Mouse (Mus musculus): Measurements from ENCODE around the gene Ykt6. TPM values are rescaled to one million over a fixed set of nuclear protein-coding genes. Genes with fewer than 3 reads are reported as not detected.
A peak's percentile ranks its signal among the peaks of the same experiment; 100 is the strongest.

Gene Ykt6
- 56.1 and 61.8 TPM in 2 replicates for polyA plus RNA-seq (2015; fragmentation: Nextera tagmentation; extraction: Ambion mirVana)

DNA sequence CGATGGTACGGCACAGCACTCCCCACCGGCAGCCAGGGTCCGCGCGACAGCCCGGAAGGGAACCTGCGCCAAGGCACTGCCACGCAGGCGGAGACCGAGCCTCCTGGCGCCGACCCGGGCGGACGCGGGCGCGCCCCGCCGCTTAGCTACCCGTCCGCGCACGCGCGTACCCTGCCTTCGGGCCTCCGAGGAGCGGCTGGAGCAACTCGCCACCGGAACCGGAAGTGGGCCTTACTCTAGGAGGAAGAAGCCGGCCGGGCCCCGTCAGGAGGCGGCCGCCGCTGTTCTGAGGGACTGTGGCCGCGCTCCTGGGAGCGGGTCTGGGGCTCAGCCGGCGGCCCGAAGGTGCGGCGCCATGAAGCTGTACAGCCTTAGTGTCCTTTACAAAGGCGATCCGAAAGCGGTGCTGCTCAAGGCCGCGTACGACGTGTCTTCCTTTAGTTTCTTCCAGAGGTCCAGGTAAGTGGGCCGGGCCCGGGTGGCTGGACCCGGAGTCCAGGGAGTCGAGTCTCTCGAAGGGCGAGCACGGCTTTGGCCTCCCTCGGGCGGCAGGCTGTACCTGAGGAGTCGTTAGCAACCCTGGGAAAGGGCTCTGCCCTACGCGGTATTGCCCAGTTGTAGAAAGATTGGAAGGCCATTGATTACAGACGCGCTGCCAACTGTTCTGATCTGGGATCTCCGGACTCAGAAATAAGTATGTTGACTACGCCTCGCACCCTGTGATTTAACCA lies at the start of gene Ykt6:
Gene Ykt6, plus strand, starts transcription at position 148 of the 731 bp plus-strand sequence.
- WGBS = under 1% methylated on average over 71 of the region's 71 CpGs
- peak; percentile 95 for ATAC-seq (ENCODE audit: low FRiP score, low TSS enrichment)
- H3K27me3 ChIP-seq (ENCODE audit: insufficient read depth, low read length) = no peaks in the 10 kb centered on the region
- peak within 1 kb of the TSS; percentile 95 for H3K27ac ChIP-seq (ENCODE audit: low read length)
- peaks cover 18% of the 10 kb centered on the region for H3K4me1 ChIP-seq (ENCODE audit: insufficient read depth, low read length)
- peak within 1 kb of the TSS; percentile 87 for H3K4me2 ChIP-seq (replicated peaks; ENCODE audit: low read depth, low read length)
- no peaks in the 10 kb centered on the region for H3K9me3 ChIP-seq (ENCODE audit: low read length)
- H3K4me3 ChIP-seq (ENCODE audit: low read length) = peak within 1 kb of the TSS; percentile 95
- H3K36me3 ChIP-seq (ENCODE audit: insufficient read depth, low read length) = peaks cover 8% of the 10 kb centered on the region
- peak within 1 kb of the TSS; percentile 96 for H3K9ac ChIP-seq (replicated peaks; ENCODE audit: low read length)

DNA sequence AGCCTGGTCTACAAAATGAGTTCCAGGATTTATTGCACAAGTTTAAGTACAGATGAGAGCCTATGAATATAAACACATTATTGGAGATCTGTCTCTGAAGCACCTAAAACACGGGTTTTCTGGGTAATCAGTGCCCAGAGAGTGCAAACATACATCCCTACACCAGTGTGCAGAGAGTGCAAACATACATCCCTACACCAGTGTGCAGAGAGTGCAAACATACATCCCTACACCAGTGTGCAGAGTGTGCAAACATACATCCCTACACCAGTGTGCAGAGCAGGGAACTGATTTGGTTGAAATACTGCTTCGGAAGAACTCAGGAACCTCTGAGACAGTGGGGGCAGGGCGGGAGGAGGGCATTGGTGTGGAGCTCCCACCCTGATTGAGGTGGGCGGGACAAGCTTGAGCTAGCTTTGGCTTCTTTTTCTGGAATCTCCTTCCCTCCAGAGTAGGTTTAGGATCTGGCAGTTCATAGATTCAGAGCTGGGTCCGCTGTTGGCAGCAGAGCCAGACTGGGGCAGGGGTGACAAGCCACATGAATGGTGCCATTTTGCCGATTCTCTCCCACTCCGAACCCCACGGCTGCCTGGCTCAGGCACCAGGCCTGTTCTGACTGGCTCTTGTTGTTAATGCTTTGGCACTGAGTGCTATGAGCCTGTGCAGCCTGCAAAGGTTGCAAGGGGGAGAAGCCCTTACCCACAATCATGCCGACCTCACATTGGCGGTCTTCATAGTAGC lies 49.5 kb upstream of the Ykt6 start:
- no peak overlapping the region for H3K9ac ChIP-seq (replicated peaks; ENCODE audit: low read length)
- H3K9me3 ChIP-seq (ENCODE audit: low read length) = no peaks in the 10 kb centered on the region
- H3K4me2 ChIP-seq (replicated peaks; ENCODE audit: low read depth, low read length) = no peak overlapping the region
- peaks cover 13% of the 10 kb centered on the region for H3K4me1 ChIP-seq (ENCODE audit: insufficient read depth, low read length)
- no peaks in the 10 kb centered on the region for H3K36me3 ChIP-seq (ENCODE audit: insufficient read depth, low read length)
- no peak for ATAC-seq (ENCODE audit: low FRiP score, low TSS enrichment)
- H3K27me3 ChIP-seq (ENCODE audit: insufficient read depth, low read length) = peaks cover 8% of the 10 kb centered on the region; the same call in 1 of the 2 replicates
- no peak overlapping the region for H3K27ac ChIP-seq (ENCODE audit: low read length)
- 83% methylated on average over 10 of the region's 10 CpGs for WGBS
- no peak overlapping the region for H3K4me3 ChIP-seq (ENCODE audit: low read length)

DNA sequence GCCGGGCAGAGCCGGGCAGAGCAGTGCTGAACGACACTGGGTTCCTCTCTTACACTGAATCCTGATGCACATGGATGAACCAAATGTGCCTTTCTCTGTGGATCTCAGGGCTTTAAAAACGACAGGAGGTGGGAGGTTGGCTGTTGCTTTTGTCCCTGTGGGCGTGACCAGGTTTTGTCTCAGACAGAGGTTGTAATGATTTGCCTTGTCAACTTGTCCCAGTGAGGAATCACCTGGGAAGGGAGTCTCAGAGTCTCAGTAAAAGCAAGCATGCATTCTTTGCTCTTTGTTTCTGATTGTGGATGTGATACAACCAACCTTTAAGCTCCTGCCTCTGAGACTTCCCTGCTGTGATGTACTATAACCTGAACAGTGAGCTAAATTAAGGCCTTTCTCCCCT lies 48.4 kb upstream of the Ykt6 start:
- Histone ChIP-seq H3K4me2 (replicated peaks; ENCODE audit: low read depth, low read length) (no peak overlapping the region), H3K4me3 (ENCODE audit: low read length) (no peak overlapping the region), H3K36me3 (ENCODE audit: insufficient read depth, low read length) (no peaks in the 10 kb centered on the region), H3K4me1 (ENCODE audit: insufficient read depth, low read length) (peaks cover 5% of the 10 kb centered on the region), H3K9me3 (ENCODE audit: low read length) (no peaks in the 10 kb centered on the region), H3K27ac (ENCODE audit: low read length) (no peak overlapping the region), H3K9ac (replicated peaks; ENCODE audit: low read length) (no peak overlapping the region), H3K27me3 (ENCODE audit: insufficient read depth, low read length) (0 out of 2 replicates have a peak, but pooled peaks cover 5% of the 10 kb centered on the region)
- WGBS = 49% methylated on average over 5 of the region's 5 CpGs
- no peak for ATAC-seq (ENCODE audit: low FRiP score, low TSS enrichment)

DNA sequence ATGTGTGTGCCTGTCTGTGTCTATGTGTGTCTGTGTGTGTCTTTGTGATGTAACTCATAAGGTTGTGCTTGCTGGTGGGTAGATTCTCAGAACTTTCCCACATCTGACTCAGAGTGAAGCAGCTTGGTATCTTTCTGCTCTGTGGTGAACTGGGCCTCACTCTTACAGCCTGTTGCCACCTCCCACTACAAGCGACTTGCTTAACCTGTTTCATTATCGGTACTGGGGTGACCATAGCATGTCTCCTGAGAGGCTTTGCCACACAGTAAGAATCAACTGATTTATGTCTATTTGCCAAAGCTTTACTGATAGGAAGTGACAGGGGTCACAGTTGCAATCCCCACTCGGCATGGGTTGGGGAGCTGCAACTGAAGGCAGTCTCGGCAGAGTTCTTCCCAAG lies 46.9 kb upstream of the Ykt6 start:
- Histone ChIP-seq H3K9ac (replicated peaks; ENCODE audit: low read length) (no peak overlapping the region), H3K27me3 (ENCODE audit: insufficient read depth, low read length) (no peaks in the 10 kb centered on the region), H3K27ac (ENCODE audit: low read length) (no peak overlapping the region), H3K36me3 (ENCODE audit: insufficient read depth, low read length) (no peaks in the 10 kb centered on the region), H3K4me3 (ENCODE audit: low read length) (no peak overlapping the region), H3K4me2 (replicated peaks; ENCODE audit: low read depth, low read length) (no peak overlapping the region), H3K4me1 (ENCODE audit: insufficient read depth, low read length) (no peaks in the 10 kb centered on the region), H3K9me3 (ENCODE audit: low read length) (no peaks in the 10 kb centered on the region)
- WGBS = 65% methylated on average over 4 of the region's 4 CpGs
- ATAC-seq (ENCODE audit: low FRiP score, low TSS enrichment) = no peak

DNA sequence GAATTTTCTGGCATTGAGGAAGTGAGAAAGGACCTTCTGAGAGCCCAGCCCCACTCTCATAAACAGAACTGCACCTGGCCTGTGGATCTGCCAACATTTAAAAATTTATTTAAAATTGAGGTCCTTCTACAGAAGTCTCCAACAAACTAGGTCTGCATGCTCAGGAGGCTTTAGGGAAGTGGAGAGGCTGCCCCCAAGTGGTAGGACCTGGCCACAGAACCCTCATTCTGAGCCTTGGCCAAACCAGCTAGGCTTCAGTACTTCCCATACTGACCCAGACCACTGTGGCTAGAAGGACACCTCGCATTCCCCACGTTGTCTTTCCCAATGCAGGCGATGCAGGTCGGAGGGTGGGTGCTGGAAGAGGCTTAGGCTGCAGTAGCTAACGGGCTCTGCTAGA lies 42.9 kb upstream of the Ykt6 start:
- peak; percentile 74; the same call in 1 of the 2 replicates for ATAC-seq (ENCODE audit: low FRiP score, low TSS enrichment)
- no peaks in the 10 kb centered on the region for H3K9me3 ChIP-seq (ENCODE audit: low read length)
- no peak overlapping the region for H3K4me3 ChIP-seq (ENCODE audit: low read length)
- no peaks in the 10 kb centered on the region for H3K27me3 ChIP-seq (ENCODE audit: insufficient read depth, low read length)
- no peaks in the 10 kb centered on the region for H3K4me1 ChIP-seq (ENCODE audit: insufficient read depth, low read length)
- H3K27ac ChIP-seq (ENCODE audit: low read length) = no peak overlapping the region
- H3K9ac ChIP-seq (replicated peaks; ENCODE audit: low read length) = no peak overlapping the region
- no peak overlapping the region for H3K4me2 ChIP-seq (replicated peaks; ENCODE audit: low read depth, low read length)
- 28% methylated on average over 5 of the region's 5 CpGs for WGBS
- no peaks in the 10 kb centered on the region for H3K36me3 ChIP-seq (ENCODE audit: insufficient read depth, low read length)

DNA sequence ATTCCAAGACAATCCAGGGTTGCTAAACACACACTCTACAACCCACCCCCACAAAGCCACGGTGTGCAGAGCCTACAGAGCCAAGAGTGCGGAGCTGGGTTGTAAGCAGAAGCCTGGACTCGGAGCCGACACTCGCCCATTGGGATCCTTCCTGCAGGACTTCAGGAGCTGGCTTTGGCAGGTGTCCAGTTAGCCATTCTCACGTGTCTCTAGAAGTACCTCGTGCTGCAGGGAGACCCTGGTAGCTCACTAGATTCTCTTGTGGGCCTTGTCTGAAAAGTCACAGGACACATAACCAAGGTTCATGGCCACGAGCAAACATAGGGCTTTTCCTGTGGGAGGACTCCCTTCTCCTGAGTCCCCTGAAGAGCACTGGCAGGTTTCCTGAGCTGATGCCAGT lies 42.2 kb upstream of the Ykt6 start:
- 57% methylated on average over 8 of the region's 8 CpGs for WGBS
- no peak overlapping the region for H3K9ac ChIP-seq (replicated peaks; ENCODE audit: low read length)
- H3K9me3 ChIP-seq (ENCODE audit: low read length) = no peaks in the 10 kb centered on the region
- H3K27ac ChIP-seq (ENCODE audit: low read length) = no peak overlapping the region
- H3K4me2 ChIP-seq (replicated peaks; ENCODE audit: low read depth, low read length) = no peak overlapping the region
- no peak overlapping the region for H3K4me3 ChIP-seq (ENCODE audit: low read length)
- H3K27me3 ChIP-seq (ENCODE audit: insufficient read depth, low read length) = no peaks in the 10 kb centered on the region
- no peak for ATAC-seq (ENCODE audit: low FRiP score, low TSS enrichment)
- no peaks in the 10 kb centered on the region for H3K36me3 ChIP-seq (ENCODE audit: insufficient read depth, low read length)
- H3K4me1 ChIP-seq (ENCODE audit: insufficient read depth, low read length) = no peaks in the 10 kb centered on the region

DNA sequence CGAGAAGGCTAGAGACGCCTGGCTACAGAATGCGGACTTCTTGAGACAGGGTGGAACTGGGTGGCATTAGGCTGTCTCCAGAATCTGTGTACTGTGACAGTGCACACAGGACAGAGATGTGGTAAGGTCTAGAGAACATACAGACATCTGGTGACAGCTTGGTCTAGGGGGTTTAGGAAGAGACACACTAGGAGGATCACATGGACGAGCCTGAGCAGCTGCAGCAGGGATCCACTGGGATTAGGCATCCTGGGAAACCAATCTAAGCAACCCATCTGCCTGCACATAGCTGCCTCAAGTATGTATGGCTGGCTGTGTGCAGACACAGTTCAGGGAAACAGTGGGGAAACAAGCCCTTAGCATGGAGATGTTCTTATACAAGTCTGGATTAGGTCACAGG lies 41.6 kb upstream of the Ykt6 start:
- H3K9me3 ChIP-seq (ENCODE audit: low read length) = no peaks in the 10 kb centered on the region
- no peak overlapping the region for H3K4me3 ChIP-seq (ENCODE audit: low read length)
- 79% methylated on average over 4 of the region's 4 CpGs for WGBS
- H3K4me1 ChIP-seq (ENCODE audit: insufficient read depth, low read length) = no peaks in the 10 kb centered on the region
- H3K9ac ChIP-seq (replicated peaks; ENCODE audit: low read length) = no peak overlapping the region
- no peak for ATAC-seq (ENCODE audit: low FRiP score, low TSS enrichment)
- no peaks in the 10 kb centered on the region for H3K27me3 ChIP-seq (ENCODE audit: insufficient read depth, low read length)
- H3K27ac ChIP-seq (ENCODE audit: low read length) = no peak overlapping the region
- no peak overlapping the region for H3K4me2 ChIP-seq (replicated peaks; ENCODE audit: low read depth, low read length)
- no peaks in the 10 kb centered on the region for H3K36me3 ChIP-seq (ENCODE audit: insufficient read depth, low read length)

DNA sequence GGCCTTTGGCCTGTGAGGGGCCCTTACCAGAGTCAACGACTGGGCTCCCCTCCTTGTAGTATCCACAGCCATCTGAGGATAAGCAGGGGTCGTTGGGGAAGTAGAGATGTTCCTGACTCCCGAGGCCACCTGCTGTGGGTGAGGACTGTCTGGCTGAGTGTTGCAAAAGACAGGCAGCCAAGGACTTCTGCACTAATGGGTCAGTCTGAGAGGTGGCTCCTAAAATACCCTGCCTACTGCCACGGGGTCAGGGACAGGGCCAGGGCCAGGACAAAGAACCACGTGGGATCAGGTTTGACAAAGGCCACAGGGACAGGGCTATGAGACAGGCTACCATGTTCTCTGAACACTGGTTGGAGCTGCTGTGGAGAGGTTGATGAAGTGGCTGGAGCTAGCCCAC lies 40.6 kb upstream of the Ykt6 start:
- WGBS = 57% methylated on average over 5 of the region's 5 CpGs
- Histone ChIP-seq H3K4me2 (replicated peaks; ENCODE audit: low read depth, low read length) (no peak overlapping the region), H3K9me3 (ENCODE audit: low read length) (no peaks in the 10 kb centered on the region), H3K27me3 (ENCODE audit: insufficient read depth, low read length) (no peaks in the 10 kb centered on the region), H3K9ac (replicated peaks; ENCODE audit: low read length) (no peak overlapping the region), H3K27ac (ENCODE audit: low read length) (no peak overlapping the region), H3K4me3 (ENCODE audit: low read length) (no peak overlapping the region), H3K36me3 (ENCODE audit: insufficient read depth, low read length) (no peaks in the 10 kb centered on the region), H3K4me1 (ENCODE audit: insufficient read depth, low read length) (no peaks in the 10 kb centered on the region)
- ATAC-seq (ENCODE audit: low FRiP score, low TSS enrichment) = no peak

DNA sequence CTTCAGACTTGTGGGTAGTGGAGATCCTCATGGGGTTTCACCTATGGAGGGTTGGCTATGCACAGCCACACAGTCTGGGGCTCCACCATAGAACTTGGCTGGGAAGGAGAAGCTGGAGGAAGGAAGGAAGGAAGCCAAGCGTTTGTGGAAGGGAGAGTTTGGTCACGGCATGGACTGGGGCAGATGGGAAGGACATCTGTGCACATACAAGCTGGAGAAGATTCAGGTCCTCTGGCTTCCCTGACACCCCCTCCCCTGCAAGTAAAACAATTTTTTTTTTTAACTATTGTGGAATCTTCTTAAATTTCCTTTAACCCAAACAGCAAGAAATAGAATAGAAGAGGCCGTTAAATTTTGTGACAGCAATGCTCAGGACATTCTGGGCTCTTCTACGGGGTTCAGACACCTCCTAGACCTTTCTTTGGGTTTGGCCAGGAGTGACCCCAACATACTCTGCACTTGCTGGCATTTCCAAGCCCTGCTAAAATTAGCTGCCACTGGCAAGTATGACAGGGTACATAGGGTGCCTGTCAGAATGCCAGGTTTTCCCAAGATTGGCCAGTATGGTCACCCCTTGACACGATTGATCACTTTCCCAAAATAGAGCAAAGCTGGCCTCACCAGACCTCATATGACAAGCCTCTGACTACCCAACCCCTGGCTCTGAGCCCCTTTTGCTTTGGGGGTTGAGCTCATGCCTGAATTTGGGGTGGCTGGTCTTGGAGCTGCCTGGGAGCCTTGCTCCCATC lies 39.9 kb upstream of the Ykt6 start:
- Histone ChIP-seq H3K27ac (ENCODE audit: low read length) (no peak overlapping the region), H3K4me1 (ENCODE audit: insufficient read depth, low read length) (no peaks in the 10 kb centered on the region; the same call in 1 of the 2 replicates), H3K27me3 (ENCODE audit: insufficient read depth, low read length) (no peaks in the 10 kb centered on the region), H3K9me3 (ENCODE audit: low read length) (no peaks in the 10 kb centered on the region), H3K4me3 (ENCODE audit: low read length) (no peak overlapping the region), H3K4me2 (replicated peaks; ENCODE audit: low read depth, low read length) (no peak overlapping the region), H3K9ac (replicated peaks; ENCODE audit: low read length) (no peak overlapping the region), H3K36me3 (ENCODE audit: insufficient read depth, low read length) (no peaks in the 10 kb centered on the region)
- 75% methylated on average over 5 of the region's 5 CpGs for WGBS
- ATAC-seq (ENCODE audit: low FRiP score, low TSS enrichment) = no peak

Measured in kidney, embryonic 16.5 days (tissue).